Mouse (Mus musculus) kidney, embryonic 14.5 days (tissue): ENCODE data around the gene Rbms3. TPM values are rescaled to one million over a fixed set of nuclear protein-coding genes. Genes with fewer than 3 reads are reported as not detected.
A peak's percentile ranks its signal among the peaks of the same experiment; 100 is the strongest.

ENCODE experiments used
- ATAC-seq: fragments of 200-750 bp; cut with Nextera tagmentation; 2 replicates; pipeline ENCODE4 v1.8.0; 2017; ENCODE audit warnings: moderate number of reproducible peaks, mild to moderate bottlenecking, moderate TSS enrichment, moderate library complexity; ENCODE audit not compliant: low FRiP score, low TSS enrichment
- H3K27ac ChIP-seq: fragments of 300-500 bp; sonication (generic); 2 replicates; pipeline ENCODE4 v1.5.1; 2014; ENCODE audit warnings: low read depth, mild to moderate bottlenecking, low read length, moderate library complexity, mixed read lengths
- H3K27me3 ChIP-seq: fragments of 300-500 bp; sonication (generic); 2 replicates; pipeline ENCODE4 v1.6.1; 2014; ENCODE audit warnings: mild to moderate bottlenecking, low read length; ENCODE audit not compliant: control insufficient read depth, insufficient read depth
- H3K36me3 ChIP-seq: fragments of 300-500 bp; sonication (generic); 2 replicates; pipeline ENCODE4 v1.6.1; 2014; ENCODE audit warnings: low read length, mixed read lengths; ENCODE audit not compliant: control insufficient read depth, insufficient read depth
- H3K4me1 ChIP-seq: fragments of 300-500 bp; sonication (generic); 2 replicates; pipeline ENCODE4 v1.6.1; 2014; ENCODE audit warnings: low read length, mixed read lengths; ENCODE audit not compliant: control insufficient read depth, insufficient read depth
- H3K4me2 ChIP-seq: fragments of 300-500 bp; sonication (generic); replicated peaks from 2 replicates; pipeline ENCODE4 v1.6.1; 2014; ENCODE audit warnings: low read depth, mild to moderate bottlenecking, low read length
- H3K4me3 ChIP-seq: fragments of 300-500 bp; sonication (generic); 2 replicates; pipeline ENCODE4 v1.5.1; 2014; ENCODE audit warnings: mild to moderate bottlenecking, low read length
- H3K9ac ChIP-seq: fragments of 300-500 bp; sonication (generic); 2 replicates; pipeline ENCODE4 v1.6.1; 2014; ENCODE audit warnings: low read depth, mild to moderate bottlenecking, low read length, moderate library complexity
- H3K9me3 ChIP-seq: fragments of 300-500 bp; sonication (generic); 2 replicates; pipeline ENCODE4 v1.6.1; 2016; ENCODE audit warnings: low read length; ENCODE audit not compliant: control insufficient read depth
- WGBS: fragments of 180-500 bp; shearing (Covaris S2); extraction: QIAGEN DNeasy Blood & Tissue Kit; methylation state at CpG from one replicate; pipeline ENCODE4 v1.1.7; 2014; 5-methylcytosine and 5-hydroxymethylcytosine counted together
- polyA plus RNA-seq: library from polyadenylated mRNA; unstranded; fragments of >200 nt; fragmentation: Nextera tagmentation; extraction: Ambion mirVana; gene quantifications from 2 replicates; pipeline ENCODE4 v1.2.1, GENCODE M21; 2014

Rbms3 gene
- polyA plus RNA-seq, 1 experiment from 2014 or later, result 73.4 TPM

DNA sequence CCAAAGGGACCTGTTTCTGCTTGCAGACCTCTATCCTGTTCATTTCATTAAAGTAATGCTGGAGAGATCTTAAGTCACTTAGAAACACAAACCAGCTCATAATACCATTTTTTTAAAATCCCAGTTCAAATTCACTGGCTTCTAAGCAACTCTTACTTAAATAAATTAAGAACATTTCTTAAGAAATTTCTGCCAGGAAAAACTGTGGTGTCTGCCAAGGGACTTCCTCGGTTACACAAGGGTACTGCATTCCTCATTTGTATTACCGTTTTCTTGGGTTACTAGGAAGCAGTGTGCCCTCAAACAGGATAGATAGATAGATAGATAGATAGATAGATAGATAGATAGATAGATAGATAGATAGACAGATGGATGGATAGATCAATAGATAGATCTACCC lies 627.6 kb downstream of the Rbms3 start:
- Histone ChIP-seq H3K4me3 (no peak overlapping the region), H3K4me1 (no peaks in the 10 kb centered on the region), H3K9me3 (no peaks in the 10 kb centered on the region), H3K36me3 (no peaks in the 10 kb centered on the region), H3K9ac (no peak overlapping the region), H3K27ac (no peak overlapping the region), H3K4me2 (no peak overlapping the region), H3K27me3 (no peaks in the 10 kb centered on the region)
- WGBS, result 88% methylated on average over 2 of the region's 2 CpGs
- ATAC-seq, result no peak

GRCm38 (mm10) chr9:116999186-116999585 lies 630.5 kb downstream of the Rbms3 start:
- Histone ChIP-seq H3K9ac (no peak overlapping the region), H3K4me1 (no peaks in the 10 kb centered on the region), H3K9me3 (no peaks in the 10 kb centered on the region), H3K4me2 (no peak overlapping the region), H3K27ac (no peak overlapping the region), H3K27me3 (no peaks in the 10 kb centered on the region), H3K4me3 (no peak overlapping the region), H3K36me3 (no peaks in the 10 kb centered on the region)
- 60% methylated on average over 6 of the region's 6 CpGs for WGBS
- no peak for ATAC-seq

DNA sequence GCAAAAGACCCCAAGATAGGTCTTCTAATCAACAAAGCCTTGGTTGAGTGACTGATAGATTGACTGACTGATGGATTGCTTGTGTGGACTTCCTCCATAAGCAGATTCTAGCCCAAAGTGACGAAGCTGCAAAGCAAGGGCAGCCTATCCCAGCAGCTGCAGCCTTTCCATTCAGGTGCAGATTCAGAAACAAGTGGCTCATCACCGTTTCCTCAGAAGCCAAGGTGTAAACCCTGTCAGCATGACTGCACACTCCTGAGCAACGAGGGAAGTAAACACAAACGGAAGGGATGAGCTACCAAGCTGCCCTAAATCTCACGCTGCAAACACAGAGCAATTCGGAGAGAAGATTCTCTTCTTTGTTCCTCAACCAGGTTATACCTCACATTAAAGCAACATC lies 639.4 kb downstream of the Rbms3 start:
- Histone ChIP-seq H3K27me3 (no peaks in the 10 kb centered on the region), H3K4me2 (no peak overlapping the region), H3K9me3 (no peaks in the 10 kb centered on the region), H3K27ac (no peak overlapping the region), H3K9ac (no peak overlapping the region), H3K36me3 (no peaks in the 10 kb centered on the region), H3K4me1 (no peaks in the 10 kb centered on the region), H3K4me3 (no peak overlapping the region)
- ATAC-seq, result no peak
- 77% methylated on average over 6 of the region's 6 CpGs for WGBS

DNA sequence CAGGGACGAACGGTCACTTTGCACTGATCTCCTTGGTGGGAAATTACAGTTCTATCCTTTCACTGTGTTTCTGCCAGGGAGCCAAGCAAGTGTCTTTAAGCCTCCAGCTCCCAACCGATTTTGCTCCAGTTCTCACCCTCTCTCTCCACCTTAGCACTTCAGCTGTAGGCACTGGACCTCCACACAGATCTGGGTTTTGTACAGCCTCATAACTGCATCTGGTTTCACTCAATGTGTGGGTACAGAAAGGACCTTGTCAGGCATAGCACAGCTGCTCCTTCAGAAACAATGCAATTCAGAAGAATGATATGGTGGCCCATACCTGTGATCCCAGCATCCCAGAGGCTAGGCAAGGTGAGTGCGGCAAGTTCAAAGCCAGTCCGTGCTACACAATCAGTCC lies 648.9 kb downstream of the Rbms3 start:
- Histone ChIP-seq H3K36me3 (no peaks in the 10 kb centered on the region; the same call in 1 of the 2 replicates), H3K9me3 (no peaks in the 10 kb centered on the region; the same call in 1 of the 2 replicates), H3K27me3 (no peaks in the 10 kb centered on the region), H3K4me1 (0 out of 2 replicates have a peak, but pooled peaks cover 3% of the 10 kb centered on the region), H3K4me2 (no peak overlapping the region), H3K27ac (no peak overlapping the region), H3K4me3 (no peak overlapping the region), H3K9ac (no peak overlapping the region)
- ATAC-seq, result no peak
- 78% methylated on average over 5 of the region's 5 CpGs for WGBS

- Histone ChIP-seq H3K27ac (no peak overlapping the region), H3K36me3 (no peaks in the 10 kb centered on the region; the same call in 1 of the 2 replicates), H3K9me3 (no peaks in the 10 kb centered on the region; the same call in 1 of the 2 replicates)
These were observed 652.3 kb downstream of the Rbms3 start for GRCm38 (mm10) chr9:116977428-116977827.

GRCm38 (mm10) chr9:116976575-116977408 lies 652.9 kb downstream of the Rbms3 start:
- Histone ChIP-seq H3K27me3 (no peaks in the 10 kb centered on the region), H3K27ac (no peak overlapping the region), H3K4me2 (no peak overlapping the region), H3K4me1 (0 out of 2 replicates have a peak, but pooled peaks cover 9% of the 10 kb centered on the region), H3K4me3 (no peak overlapping the region), H3K9me3 (no peaks in the 10 kb centered on the region; the same call in 1 of the 2 replicates), H3K9ac (no peak overlapping the region), H3K36me3 (no peaks in the 10 kb centered on the region; the same call in 1 of the 2 replicates)
- 79% methylated on average over 21 of the region's 21 CpGs for WGBS
- ATAC-seq, result no peak

More at GRCm38 (mm10) chr9:116977428-116977827, 652.3 kb downstream of the Rbms3 start:
- no peak overlapping the region for H3K4me2 ChIP-seq
- H3K27me3 ChIP-seq, result no peaks in the 10 kb centered on the region
- 0 out of 2 replicates have a peak, but pooled peaks cover 9% of the 10 kb centered on the region for H3K4me1 ChIP-seq
- H3K9ac ChIP-seq, result no peak overlapping the region
- no peak for ATAC-seq
- WGBS, result 90% methylated on average over 6 of the region's 6 CpGs
- no peak overlapping the region for H3K4me3 ChIP-seq

DNA sequence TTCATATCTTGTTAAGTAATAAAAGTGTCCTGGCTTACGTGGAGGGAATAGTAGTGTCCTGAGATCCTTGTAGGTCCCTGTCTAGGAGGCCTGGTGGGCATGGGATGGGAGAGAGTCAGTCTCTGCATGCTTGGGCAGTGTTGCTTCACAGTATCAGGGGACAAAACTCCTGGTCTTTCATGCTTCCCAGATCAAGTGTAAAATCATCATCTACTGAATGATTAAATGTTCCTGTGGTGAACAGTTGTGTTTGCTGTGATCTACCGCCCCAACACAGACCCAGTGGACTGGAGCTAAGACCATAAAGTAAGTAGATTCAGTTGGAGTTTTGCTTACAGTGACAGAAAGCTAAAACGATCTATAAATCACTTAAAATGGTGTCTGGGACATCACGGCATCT lies 654.4 kb downstream of the Rbms3 start:
- WGBS, result 27% methylated on average over 4 of the region's 4 CpGs

DNA sequence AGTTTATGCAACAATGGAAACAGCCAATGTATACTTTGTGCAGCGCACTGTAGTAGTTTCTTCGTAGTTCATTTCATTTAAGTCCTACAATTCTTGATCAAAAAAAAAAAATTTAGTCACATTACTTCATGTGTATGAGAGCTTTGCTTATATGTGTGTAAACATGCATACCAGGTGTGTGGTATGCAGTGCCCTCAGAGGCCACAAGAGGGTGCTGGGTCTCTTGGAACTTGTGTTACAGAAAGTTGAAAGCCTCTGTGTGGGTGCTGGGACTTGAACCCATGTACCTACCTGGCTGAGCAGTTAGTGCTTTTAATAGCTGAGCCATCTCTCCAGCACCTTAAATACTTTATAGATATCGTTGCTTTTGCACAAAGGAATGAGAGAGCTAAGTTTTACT lies 655.6 kb downstream of the Rbms3 start:
- 93% methylated on average over 3 of the region's 3 CpGs for WGBS
- Histone ChIP-seq H3K36me3 (no peaks in the 10 kb centered on the region; the same call in 1 of the 2 replicates), H3K4me2 (no peak overlapping the region), H3K27me3 (no peaks in the 10 kb centered on the region), H3K4me3 (no peak overlapping the region), H3K9ac (no peak overlapping the region), H3K4me1 (0 out of 2 replicates have a peak, but pooled peaks cover 9% of the 10 kb centered on the region), H3K9me3 (no peaks in the 10 kb centered on the region; the same call in 1 of the 2 replicates), H3K27ac (no peak overlapping the region)
- ATAC-seq, result no peak

More for the DNA sequence above, 654.4 kb downstream of the Rbms3 start:
- H3K9ac ChIP-seq, result no peak overlapping the region
- H3K27me3 ChIP-seq, result no peaks in the 10 kb centered on the region
- H3K36me3 ChIP-seq, result no peaks in the 10 kb centered on the region; the same call in 1 of the 2 replicates
- 0 out of 2 replicates have a peak, but pooled peaks cover 9% of the 10 kb centered on the region for H3K4me1 ChIP-seq
- ATAC-seq, result peak; percentile 89
- no peak overlapping the region for H3K27ac ChIP-seq
- H3K9me3 ChIP-seq, result no peaks in the 10 kb centered on the region; the same call in 1 of the 2 replicates
- no peak overlapping the region for H3K4me2 ChIP-seq
- no peak overlapping the region for H3K4me3 ChIP-seq

GRCm38 (mm10) chr9:116973594-116973993 lies 656.1 kb downstream of the Rbms3 start:
- no peaks in the 10 kb centered on the region for H3K27me3 ChIP-seq
- no peak overlapping the region for H3K4me3 ChIP-seq
- ATAC-seq, result no peak
- no peaks in the 10 kb centered on the region for H3K36me3 ChIP-seq
- H3K4me1 ChIP-seq, result 0 out of 2 replicates have a peak, but pooled peaks cover 9% of the 10 kb centered on the region
- no peak overlapping the region for H3K9ac ChIP-seq
- 37% methylated on average over 2 of the region's 2 CpGs for WGBS
- no peak overlapping the region for H3K27ac ChIP-seq
- H3K9me3 ChIP-seq, result no peaks in the 10 kb centered on the region; the same call in 1 of the 2 replicates
- no peak overlapping the region for H3K4me2 ChIP-seq
